Mouse (Mus musculus) liver, embryonic 14.5 days (tissue): ENCODE measurements at regions not wholly inside any gene's neighbourhood (a gene's known extent, or its start where the extent isn't known, plus 50 kb on each side); places are given as distances from the start of the nearest gene placed in this dataset.
A peak's percentile ranks its signal among the peaks of the same experiment; 100 is the strongest.

Experiments
- ATAC-seq: fragments of 200-750 bp; cut with Nextera tagmentation; 2 replicates; pipeline ENCODE4 v1.8.0; 2017; ENCODE audit warnings: moderate number of reproducible peaks, mild to moderate bottlenecking, moderate library complexity; ENCODE audit not compliant: insufficient read depth
- DNase-seq, 3 experiments: peaks; one replicate each; pipeline ENCODE4 v3.0.0-alpha.2; 2012 to 2013; ENCODE audit warnings: low read depth in 3 of 3, low spot score in 3 of 3
- H3K27ac ChIP-seq: fragments of 300-500 bp; sonication (generic); 2 replicates; pipeline ENCODE4 v1.5.1; 2014; ENCODE audit warnings: moderate library complexity, mild to moderate bottlenecking, control low read depth, inconsistent platforms
- H3K27me3 ChIP-seq: fragments of 300-500 bp; sonication (generic); 2 replicates; pipeline ENCODE4 v1.6.1; 2014; ENCODE audit warnings: mild to moderate bottlenecking, low read length, moderate library complexity; ENCODE audit not compliant: control insufficient read depth, insufficient read depth
- H3K36me3 ChIP-seq: fragments of 300-500 bp; sonication (generic); replicated peaks from 2 replicates; pipeline ENCODE4 v1.6.1; 2014; ENCODE audit warnings: low read depth; ENCODE audit not compliant: control insufficient read depth, insufficient read depth
- H3K4me1 ChIP-seq, 2 experiments: fragments of 200-500 bp in 1 of 2; fragments of 300-500 bp in 1 of 2; sonication (generic) in 1 of 2; replicated peaks; 2 replicates each; pipeline ENCODE4 v1.6.1; 2012 to 2014; ENCODE audit warnings: antibody characterized with exemption in 1 of 2, inconsistent platforms in 1 of 2, low read length in 1 of 2; ENCODE audit not compliant: control insufficient read depth in 2 of 2, insufficient read depth in 2 of 2
- H3K4me2 ChIP-seq: fragments of 300-500 bp; sonication (generic); 2 replicates; pipeline ENCODE4 v1.6.1; 2014; ENCODE audit warnings: low read depth, mild to moderate bottlenecking, control low read depth, moderate library complexity
- H3K4me3 ChIP-seq, 2 experiments: fragments of 200-500 bp in 1 of 2; fragments of 300-500 bp in 1 of 2; sonication (generic) in 1 of 2; 2 replicates each; pipeline ENCODE4 v1.5.1; 2012 to 2014; ENCODE audit warnings: low read depth in 2 of 2, low read length in 2 of 2, mild to moderate bottlenecking in 2 of 2, control low read depth in 1 of 2, inconsistent platforms in 1 of 2, moderate library complexity in 1 of 2; ENCODE audit not compliant: insufficient read depth in 1 of 2
- H3K9ac ChIP-seq: fragments of 300-500 bp; sonication (generic); replicated peaks from 2 replicates; pipeline ENCODE4 v1.6.1; 2014; ENCODE audit warnings: mild to moderate bottlenecking, control low read depth, moderate library complexity
- H3K9me3 ChIP-seq: fragments of 300-500 bp; sonication (generic); 2 replicates; pipeline ENCODE4 v1.6.1; 2016; ENCODE audit warnings: low read length, mixed read lengths; ENCODE audit not compliant: control insufficient read depth
- CTCF ChIP-seq: IDR thresholded peaks from 2 replicates; pipeline ENCODE4 v1.5.1; 2016; ENCODE audit warnings: antibody characterized with exemption, low read depth, control low read depth
- EP300 ChIP-seq: IDR thresholded peaks from 2 replicates; pipeline ENCODE4 v1.6.1; 2016; ENCODE audit warnings: antibody characterized with exemption, low read depth
- WGBS: fragments of 180-500 bp; shearing (Covaris S2); extraction: QIAGEN DNeasy Blood & Tissue Kit; methylation state at CpG from one replicate; pipeline ENCODE4 v1.1.7; 2014; ENCODE audit not compliant: insufficient replicate concordance; 5-methylcytosine and 5-hydroxymethylcytosine counted together

DNA sequence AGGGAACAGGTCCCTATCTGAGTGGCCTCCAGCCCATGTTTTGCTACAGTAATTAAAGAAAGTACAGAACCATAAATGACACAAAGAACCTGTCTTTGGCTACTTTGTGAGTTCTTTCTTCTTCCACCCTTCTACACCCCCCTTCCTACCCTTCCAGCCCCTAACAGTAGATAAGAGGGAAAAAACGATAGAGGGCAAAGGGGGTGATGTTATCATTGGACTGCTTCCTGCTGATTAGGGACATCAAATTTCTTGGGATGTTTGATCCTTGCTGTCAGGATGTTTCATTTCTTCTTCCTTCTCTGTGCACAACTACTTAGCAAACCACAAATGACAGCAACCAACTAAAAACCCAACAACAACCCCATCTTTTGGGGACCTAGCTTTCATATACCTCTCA lies 232.5 kb upstream of the Rpl38 start:
- H3K27me3 ChIP-seq, result no peaks in the 10 kb centered on the region
- peaks cover 0 to 4% of the 10 kb centered on the region in 2 experiments; a peak in 1 of 4 replicates for H3K4me1 ChIP-seq
- H3K27ac ChIP-seq, result no peak overlapping the region
- no peak overlapping the region for H3K4me2 ChIP-seq
- H3K9me3 ChIP-seq, result no peaks in the 10 kb centered on the region
- no peak overlapping the region for H3K4me3 ChIP-seq
- TF ChIP-seq EP300 (no peak), CTCF (no peak)
- ATAC-seq, result no peak
- 0% methylated on average over 1 of the region's 1 CpGs for WGBS
- H3K9ac ChIP-seq, result no peak overlapping the region
- H3K36me3 ChIP-seq, result no peaks in the 10 kb centered on the region
- DNase-seq, result no peak

DNA sequence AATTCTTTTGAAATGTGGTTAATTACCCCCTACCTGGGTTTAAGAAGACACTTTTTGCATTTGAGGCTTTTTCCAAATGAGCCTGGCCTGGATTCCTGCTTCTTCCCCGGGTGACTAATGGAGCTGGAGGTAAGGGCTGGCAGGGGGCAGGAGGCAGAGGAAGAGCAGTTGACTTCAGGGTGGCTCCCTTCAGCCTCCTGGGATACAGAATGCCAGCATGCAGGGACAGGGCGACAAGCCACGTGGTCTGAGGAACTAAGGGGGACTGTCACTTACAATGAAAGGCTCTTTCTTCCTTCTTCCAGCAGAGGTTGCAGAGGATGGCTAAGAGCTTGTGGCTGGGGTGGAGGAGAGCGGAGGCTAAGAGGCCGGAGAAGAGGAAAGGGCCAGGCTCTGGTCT lies 234.8 kb upstream of the Rpl38 start:
- no peaks in the 10 kb centered on the region for H3K36me3 ChIP-seq
- H3K9me3 ChIP-seq, result no peaks in the 10 kb centered on the region
- H3K27ac ChIP-seq, result no peak overlapping the region
- no peak for ATAC-seq
- 41% methylated on average over 5 of the region's 5 CpGs for WGBS
- H3K9ac ChIP-seq, result no peak overlapping the region
- TF ChIP-seq CTCF, result no peak
- no peak for TF ChIP-seq EP300
- no peak for DNase-seq
- no peak overlapping the region for H3K4me2 ChIP-seq
- H3K4me3 ChIP-seq, result no peak overlapping the region
- no peaks in the 10 kb centered on the region for H3K27me3 ChIP-seq
- peaks cover 0 to 4% of the 10 kb centered on the region in 2 experiments; a peak in 1 of 4 replicates for H3K4me1 ChIP-seq

DNA sequence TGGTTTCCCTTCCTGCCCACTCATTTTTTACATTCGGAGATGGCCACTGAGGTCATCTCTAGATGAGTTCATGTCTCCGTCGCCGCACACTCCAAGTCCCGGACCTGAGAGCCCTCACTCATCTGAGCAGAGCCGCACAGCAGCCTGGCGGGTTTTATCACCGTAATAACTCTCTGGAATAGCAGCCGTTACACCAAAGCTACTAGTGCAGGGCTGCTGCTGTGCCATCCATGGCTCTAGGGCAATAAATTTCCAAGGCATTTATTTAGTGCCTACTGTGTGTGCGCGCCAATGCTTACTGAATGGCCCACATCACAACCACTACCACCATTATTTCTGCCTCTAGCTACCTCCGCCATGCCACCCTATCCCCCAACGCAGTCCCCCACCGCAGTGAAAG lies 242.9 kb upstream of the Rpl38 start:
- Histone ChIP-seq H3K27me3 (no peaks in the 10 kb centered on the region), H3K4me1 (no peaks in the 10 kb centered on the region), H3K4me2 (no peak overlapping the region), H3K4me3 (no peak overlapping the region), H3K9me3 (no peaks in the 10 kb centered on the region), H3K9ac (no peak overlapping the region), H3K27ac (no peak overlapping the region), H3K36me3 (no peaks in the 10 kb centered on the region)
- 82% methylated on average over 14 of the region's 14 CpGs for WGBS
- DNase-seq (no peak), ATAC-seq (no peak)
- TF ChIP-seq CTCF, result no peak
- no peak for TF ChIP-seq EP300

DNA sequence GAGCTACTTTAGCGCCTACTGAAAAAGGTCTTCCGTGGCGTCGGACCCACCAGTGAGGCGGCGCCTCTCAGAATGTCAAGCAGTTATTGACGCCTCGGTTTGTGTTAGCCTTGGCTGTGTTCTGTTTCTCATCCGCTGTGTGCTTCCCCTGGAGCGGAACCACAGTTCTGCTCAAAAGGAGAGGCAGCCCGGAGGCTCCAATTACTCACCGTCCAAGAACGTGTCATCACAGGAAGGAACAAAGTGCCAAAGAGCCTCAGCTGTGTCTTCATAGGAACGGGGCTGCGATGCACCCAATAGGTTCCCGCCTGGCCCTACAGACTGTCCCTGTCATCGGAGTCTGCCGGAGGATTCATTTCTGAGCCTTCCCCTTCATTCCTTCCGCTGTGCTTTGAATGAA lies 245.0 kb upstream of the Rpl38 start:
- WGBS, result 78% methylated on average over 19 of the region's 19 CpGs
- H3K4me1 ChIP-seq, result no peaks in the 10 kb centered on the region
- H3K9ac ChIP-seq, result no peak overlapping the region
- H3K27me3 ChIP-seq, result no peaks in the 10 kb centered on the region
- H3K9me3 ChIP-seq, result no peaks in the 10 kb centered on the region
- ATAC-seq, result no peak
- no peak for DNase-seq
- no peak overlapping the region for H3K27ac ChIP-seq
- H3K4me2 ChIP-seq, result no peak overlapping the region
- H3K36me3 ChIP-seq, result no peaks in the 10 kb centered on the region
- no peak overlapping the region for H3K4me3 ChIP-seq
- TF ChIP-seq CTCF (no peak), EP300 (no peak)

DNA sequence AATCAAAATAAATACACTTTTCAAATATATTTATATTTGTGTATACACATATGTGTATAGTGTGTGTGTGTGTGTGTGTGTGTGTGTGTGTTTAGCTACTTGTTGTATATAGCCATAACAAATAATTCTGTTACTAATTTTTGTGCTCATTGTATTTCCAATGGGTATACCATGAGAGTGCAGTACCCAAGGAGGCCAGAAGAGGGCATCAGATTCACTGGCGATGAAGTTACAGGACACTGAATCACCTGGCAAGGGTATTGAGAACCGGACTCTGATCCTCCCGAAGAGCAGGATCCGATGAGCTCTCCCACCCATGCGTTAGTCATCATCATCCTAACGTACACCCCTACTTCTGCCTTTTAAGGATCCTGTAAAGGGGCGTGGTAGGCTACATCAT lies 249.3 kb upstream of the Rpl38 start:
- Histone ChIP-seq H3K9me3 (no peaks in the 10 kb centered on the region), H3K27ac (no peak overlapping the region), H3K4me3 (no peak overlapping the region), H3K4me1 (no peaks in the 10 kb centered on the region), H3K9ac (no peak overlapping the region), H3K27me3 (no peaks in the 10 kb centered on the region), H3K36me3 (no peaks in the 10 kb centered on the region), H3K4me2 (no peak overlapping the region)
- WGBS, result 71% methylated on average over 7 of the region's 7 CpGs
- TF ChIP-seq EP300 (no peak), CTCF (peak; percentile 67)
- no peak for DNase-seq
- ATAC-seq, result no peak

DNA sequence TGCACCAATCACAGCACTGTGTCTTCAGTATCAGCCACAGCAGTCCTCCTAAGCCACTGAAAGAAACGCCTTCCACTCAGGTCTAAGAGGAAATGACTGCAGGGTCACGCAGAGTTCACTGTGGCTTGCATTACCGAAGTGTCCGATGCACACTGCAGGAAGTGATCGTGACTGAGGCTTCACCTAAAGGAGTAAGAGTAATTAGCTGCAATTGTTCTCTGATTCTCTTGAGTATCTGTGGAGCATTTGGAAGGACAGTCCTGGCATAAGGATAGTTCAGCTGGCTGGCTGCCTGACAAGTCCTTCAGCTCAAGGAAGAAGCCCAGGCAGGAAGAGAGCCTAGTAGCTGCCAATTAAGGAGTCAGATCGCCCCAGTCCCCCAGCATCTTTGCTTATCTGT lies 252.2 kb upstream of the Rpl38 start:
- 43% methylated on average over 6 of the region's 6 CpGs for WGBS
- H3K36me3 ChIP-seq, result no peaks in the 10 kb centered on the region
- ATAC-seq, result no peak

More for the DNA sequence above, 252.2 kb upstream of the Rpl38 start:
- DNase-seq, result no peak
- H3K4me3 ChIP-seq, result no peak overlapping the region
- no peaks in the 10 kb centered on the region for H3K4me1 ChIP-seq
- H3K27me3 ChIP-seq, result no peaks in the 10 kb centered on the region
- no peak overlapping the region for H3K9ac ChIP-seq
- H3K27ac ChIP-seq, result no peak overlapping the region
- H3K4me2 ChIP-seq, result no peak overlapping the region
- TF ChIP-seq EP300 (no peak), CTCF (no peak)
- H3K9me3 ChIP-seq, result no peaks in the 10 kb centered on the region
